Mouse (Mus musculus) olfactory bulb, adult 2 months (tissue): ENCODE measurements at regions not wholly inside any gene's neighbourhood (a gene's known extent, or its start where the extent isn't known, plus 50 kb on each side); places are given as distances from the start of the nearest gene placed in this dataset.

ENCODE experiments used
- CTCF ChIP-seq: fragments of 200-500 bp; IDR thresholded peaks from 2 replicates; pipeline ENCODE4 v1.5.1; 2012; ENCODE audit warnings: low read depth, mild to moderate bottlenecking, low read length, moderate library complexity; ENCODE audit not compliant: insufficient read depth
- POLR2A ChIP-seq: fragments of 200-500 bp; IDR thresholded peaks from 2 replicates; pipeline ENCODE4 v1.6.1; 2012; ENCODE audit warnings: mild to moderate bottlenecking, low read depth, low read length, moderate library complexity; ENCODE audit not compliant: insufficient read depth

DNA sequence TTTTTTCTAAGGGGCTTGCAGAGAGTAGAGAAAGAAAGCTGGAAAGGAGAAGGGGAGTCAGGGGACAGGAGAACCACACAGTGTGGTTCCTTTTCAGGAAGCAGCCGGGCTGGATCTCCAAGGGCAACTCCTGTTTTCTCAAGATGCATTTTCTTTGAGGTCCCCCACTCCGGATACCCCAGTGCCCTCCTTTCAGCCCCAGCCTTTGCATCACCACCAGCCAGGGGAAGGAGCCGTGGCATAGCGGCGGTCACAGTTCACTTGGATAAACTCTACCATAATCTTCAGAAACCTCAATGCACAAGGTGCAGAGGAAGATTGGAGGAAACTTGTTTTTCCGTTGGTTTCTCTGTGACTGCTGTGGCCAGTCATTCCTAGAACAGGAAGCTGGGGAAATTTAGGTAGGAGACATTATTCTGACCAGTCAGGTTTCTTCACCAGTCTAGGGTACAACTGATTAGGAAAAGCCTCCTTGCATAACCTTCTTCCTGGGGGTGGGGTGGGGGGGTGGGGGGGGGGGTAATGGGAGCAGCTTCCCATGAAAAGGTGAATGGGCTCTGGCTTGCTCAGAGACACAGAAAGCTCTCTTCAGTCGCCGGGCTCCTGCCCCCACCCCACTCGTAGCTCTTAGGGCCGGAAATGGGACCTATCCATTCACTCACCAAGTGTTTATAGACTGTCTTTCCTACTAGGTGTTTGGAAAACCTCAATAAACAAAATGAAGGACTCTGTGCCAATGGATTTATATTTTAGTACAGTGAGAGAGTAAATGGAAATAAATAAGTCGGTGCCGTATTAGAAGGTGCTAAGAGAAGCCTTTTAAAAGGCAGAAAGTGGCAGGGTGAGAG lies 196.6 kb downstream of the Gsdmc2 start:
- TF ChIP-seq POLR2A = no peak
- no peak for TF ChIP-seq CTCF
